Mouse (Mus musculus): Measurements from ENCODE around the gene St8sia1. TPM values are rescaled to one million over a fixed set of nuclear protein-coding genes. Genes with fewer than 3 reads are reported as not detected.
A peak's percentile ranks its signal among the peaks of the same experiment; 100 is the strongest.

St8sia1 gene
- polyA plus RNA-seq, 1 experiment = 1.9 TPM

GRCm38 (mm10) chr6:142952361-142952954, 11.8 kb downstream of the St8sia1 start:
- no peak overlapping the region for H3K4me3 ChIP-seq (ENCODE audit: extremely low read depth, insufficient read depth, insufficient read length)
- H3K36me3 ChIP-seq (ENCODE audit: control insufficient read depth, insufficient read depth, low read length) = no peaks in the 10 kb centered on the region
- 29% methylated on average over 7 of the region's 7 CpGs for WGBS
- H3K4me1 ChIP-seq (ENCODE audit: control insufficient read depth, insufficient read depth, insufficient read length) = no peaks in the 10 kb centered on the region; the same call in none of the 2 replicates
- no peaks in the 10 kb centered on the region for H3K27me3 ChIP-seq (ENCODE audit: control insufficient read depth, insufficient read depth, low read length)
- DNase-seq (ENCODE audit: low read depth in 1 of 2, low spot score in 2 of 2) = no peak
- peak overlapping the region; percentile 10; the same call in 1 of the 2 replicates for H3K27ac ChIP-seq (ENCODE audit: insufficient read depth, low read length)
- TF ChIP-seq CTCF (IDR thresholded peaks at IDR 0.05; ENCODE audit: extremely low read depth, insufficient read depth, insufficient read length, insufficient replicate concordance) (no peak), POLR2A (IDR thresholded peaks at IDR 0.05; ENCODE audit: low read depth, low read length) (no peak)

- WGBS = 39% methylated on average over 7 of the region's 7 CpGs
- Histone ChIP-seq H3K36me3 (ENCODE audit: control insufficient read depth, insufficient read depth, low read length) (no peaks in the 10 kb centered on the region), H3K27me3 (ENCODE audit: control insufficient read depth, insufficient read depth, low read length) (no peaks in the 10 kb centered on the region), H3K27ac (ENCODE audit: insufficient read depth, low read length) (peak overlapping the region; percentile 26), H3K4me1 (ENCODE audit: control insufficient read depth, insufficient read depth, insufficient read length) (no peaks in the 10 kb centered on the region; the same call in none of the 2 replicates), H3K4me3 (ENCODE audit: extremely low read depth, insufficient read depth, insufficient read length) (no peak overlapping the region)
- DNase-seq (ENCODE audit: low read depth in 1 of 2, low spot score in 2 of 2) = no peak
- no peak for TF ChIP-seq POLR2A (IDR thresholded peaks at IDR 0.05; ENCODE audit: low read depth, low read length)
- TF ChIP-seq CTCF (IDR thresholded peaks at IDR 0.05; ENCODE audit: extremely low read depth, insufficient read depth, insufficient read length, insufficient replicate concordance) = no peak
These were observed 12.5 kb downstream of the St8sia1 start for GRCm38 (mm10) chr6:142951564-142952308.

DNA sequence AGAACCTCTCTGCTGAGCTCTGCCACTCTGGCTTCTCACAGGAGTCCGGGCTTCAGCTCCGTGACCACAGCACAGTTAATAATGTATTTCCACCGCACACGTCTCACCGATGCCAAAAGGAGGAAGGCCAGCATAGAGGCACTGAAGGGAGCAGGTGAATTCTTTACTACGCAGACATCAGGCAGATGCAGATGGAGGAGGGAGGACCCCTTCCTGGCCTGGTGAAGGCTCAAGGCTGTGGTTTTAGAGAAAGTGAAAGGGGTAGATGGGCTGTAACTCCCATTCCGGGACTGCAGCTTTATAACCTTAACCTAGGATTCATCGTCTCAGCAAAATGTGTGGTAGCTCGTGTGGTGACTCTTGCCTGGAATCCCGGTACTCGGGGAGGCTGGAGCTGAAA, 13.9 kb downstream of the St8sia1 start:
- whole genome bisulfite sequencing = 15% methylated on average over 11 of the region's 11 CpGs
- Histone ChIP-seq H3K27ac (ENCODE audit: insufficient read depth, low read length) (peak overlapping the region; percentile 1; the same call in 1 of the 2 replicates), H3K36me3 (ENCODE audit: control insufficient read depth, insufficient read depth, low read length) (no peaks in the 10 kb centered on the region), H3K4me1 (ENCODE audit: control insufficient read depth, insufficient read depth, insufficient read length) (peaks cover 2% of the 10 kb centered on the region), H3K27me3 (ENCODE audit: control insufficient read depth, insufficient read depth, low read length) (no peaks in the 10 kb centered on the region), H3K4me3 (ENCODE audit: extremely low read depth, insufficient read depth, insufficient read length) (peak overlapping the region; percentile 1; the same call in 1 of the 2 replicates)
- no peak for DNase-seq (ENCODE audit: low read depth in 1 of 2, low spot score in 2 of 2)
- no peak for TF ChIP-seq CTCF (IDR thresholded peaks at IDR 0.05; ENCODE audit: extremely low read depth, insufficient read depth, insufficient read length, insufficient replicate concordance)
- TF ChIP-seq POLR2A (IDR thresholded peaks at IDR 0.05; ENCODE audit: low read depth, low read length) = no peak

DNA sequence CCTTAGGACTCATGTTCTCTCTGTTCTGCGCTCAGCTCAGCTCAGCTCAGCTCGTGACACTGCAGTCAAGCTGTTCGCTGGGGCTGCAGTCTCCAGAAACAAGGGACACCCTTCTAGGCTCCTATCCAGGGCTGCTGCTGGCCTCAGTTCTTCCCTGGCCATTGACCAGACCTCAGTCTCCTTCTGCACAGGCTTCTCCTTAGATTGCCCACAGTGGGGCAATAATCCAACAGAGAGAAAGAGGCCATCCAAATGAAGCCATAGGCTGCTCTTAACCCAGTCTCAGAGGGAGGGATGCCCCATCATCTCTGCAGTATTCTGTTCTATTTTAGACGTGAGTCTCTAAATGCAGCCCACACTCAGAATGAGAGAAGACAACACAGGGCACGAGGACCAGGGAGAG, 15.3 kb downstream of the St8sia1 start:
- peaks cover 2% of the 10 kb centered on the region for H3K4me1 ChIP-seq (ENCODE audit: control insufficient read depth, insufficient read depth, insufficient read length)
- no peak overlapping the region for H3K4me3 ChIP-seq (ENCODE audit: extremely low read depth, insufficient read depth, insufficient read length)
- no peak for DNase-seq (ENCODE audit: low read depth in 1 of 2, low spot score in 2 of 2)
- no peak overlapping the region for H3K27ac ChIP-seq (ENCODE audit: insufficient read depth, low read length)
- 83% methylated on average over 5 of the region's 5 CpGs for WGBS
- H3K36me3 ChIP-seq (ENCODE audit: control insufficient read depth, insufficient read depth, low read length) = no peaks in the 10 kb centered on the region
- TF ChIP-seq POLR2A (IDR thresholded peaks at IDR 0.05; ENCODE audit: low read depth, low read length) (no peak), CTCF (IDR thresholded peaks at IDR 0.05; ENCODE audit: extremely low read depth, insufficient read depth, insufficient read length, insufficient replicate concordance) (no peak)
- H3K27me3 ChIP-seq (ENCODE audit: control insufficient read depth, insufficient read depth, low read length) = no peaks in the 10 kb centered on the region

DNA sequence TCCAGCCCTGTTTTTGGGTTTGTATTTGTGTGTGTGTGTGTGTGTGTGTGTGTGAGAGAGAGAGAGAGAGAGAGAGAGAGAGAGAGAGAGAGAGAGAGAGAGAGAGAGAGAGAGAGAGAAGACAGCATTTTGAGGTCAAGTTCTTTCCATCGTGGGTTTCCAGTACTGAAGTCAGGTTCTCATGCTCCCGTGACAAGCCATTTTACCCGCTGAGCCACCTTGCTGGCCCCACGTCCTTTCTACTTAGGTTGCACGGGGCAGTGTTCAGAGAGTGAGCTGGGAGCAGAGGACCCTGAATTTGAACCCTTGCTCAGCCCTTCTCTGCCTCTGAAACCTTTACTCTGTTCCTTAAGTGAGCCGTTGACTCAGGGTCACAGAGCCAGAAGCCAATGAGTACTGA, 17.2 kb downstream of the St8sia1 start:
- TF ChIP-seq POLR2A (IDR thresholded peaks at IDR 0.05; ENCODE audit: low read depth, low read length) (no peak), CTCF (IDR thresholded peaks at IDR 0.05; ENCODE audit: extremely low read depth, insufficient read depth, insufficient read length, insufficient replicate concordance) (no peak)

GRCm38 (mm10) chr6:142946069-142946871, 18.0 kb downstream of the St8sia1 start:
- Histone ChIP-seq H3K36me3 (ENCODE audit: control insufficient read depth, insufficient read depth, low read length) (no peaks in the 10 kb centered on the region), H3K4me1 (ENCODE audit: control insufficient read depth, insufficient read depth, insufficient read length) (peaks cover 6% of the 10 kb centered on the region), H3K27me3 (ENCODE audit: control insufficient read depth, insufficient read depth, low read length) (no peaks in the 10 kb centered on the region), H3K27ac (ENCODE audit: insufficient read depth, low read length) (peak overlapping the region; percentile 59), H3K4me3 (ENCODE audit: extremely low read depth, insufficient read depth, insufficient read length) (no peak overlapping the region)
- WGBS = 63% methylated on average over 8 of the region's 8 CpGs
- peak in 1 of 2 experiments; percentile 11 for DNase-seq (ENCODE audit: low read depth in 1 of 2, low spot score in 2 of 2)
- no peak for TF ChIP-seq POLR2A (IDR thresholded peaks at IDR 0.05; ENCODE audit: low read depth, low read length)
- no peak for TF ChIP-seq CTCF (IDR thresholded peaks at IDR 0.05; ENCODE audit: extremely low read depth, insufficient read depth, insufficient read length, insufficient replicate concordance)

More for the DNA sequence above, 17.2 kb downstream of the St8sia1 start:
- DNase-seq (ENCODE audit: low read depth in 1 of 2, low spot score in 2 of 2) = no peak
- Histone ChIP-seq H3K27me3 (ENCODE audit: control insufficient read depth, insufficient read depth, low read length) (no peaks in the 10 kb centered on the region), H3K27ac (ENCODE audit: insufficient read depth, low read length) (0 out of 2 replicates have a peak overlapping the region, but pooled peaks have one; percentile 0), H3K4me1 (ENCODE audit: control insufficient read depth, insufficient read depth, insufficient read length) (peaks cover 2% of the 10 kb centered on the region), H3K36me3 (ENCODE audit: control insufficient read depth, insufficient read depth, low read length) (no peaks in the 10 kb centered on the region), H3K4me3 (ENCODE audit: extremely low read depth, insufficient read depth, insufficient read length) (no peak overlapping the region)
- WGBS = 51% methylated on average over 6 of the region's 6 CpGs

Data from spleen, adult 2 months (tissue).